Mouse (Mus musculus): ENCODE measurements around the gene Lrrfip1. TPM values are rescaled to one million over a fixed set of nuclear protein-coding genes. Genes with fewer than 3 reads are reported as not detected.

Gene Lrrfip1
- polyA plus RNA-seq, 1 experiment from 2014 or later = 79.0 TPM

- Histone ChIP-seq H3K27ac (replicated peaks) (no peak overlapping the region), H3K9me3 (ENCODE audit: control insufficient read depth, low read length) (no peaks in the 10 kb centered on the region), H3K27me3 (ENCODE audit: control insufficient read depth, insufficient read depth, low read length) (no peaks in the 10 kb centered on the region), H3K9ac (ENCODE audit: low read length) (no peak overlapping the region), H3K4me2 (replicated peaks; ENCODE audit: low read depth) (no peak overlapping the region), H3K36me3 (ENCODE audit: control insufficient read depth, insufficient read depth, low read length) (no peaks in the 10 kb centered on the region), H3K4me3 (ENCODE audit: low read depth, low read length) (no peak overlapping the region), H3K4me1 (replicated peaks; ENCODE audit: control insufficient read depth, insufficient read depth) (no peaks in the 10 kb centered on the region)
- WGBS = 31% methylated on average over 7 of the region's 7 CpGs
- DNase-seq (ENCODE audit: low spot score) (peak; percentile 67), ATAC-seq (ENCODE audit: low FRiP score, low TSS enrichment) (peak; percentile 79)
- peak; percentile 90 for TF ChIP-seq CTCF (IDR thresholded peaks at IDR 0.05; ENCODE audit: low read depth)
- TF ChIP-seq EP300 (optimal IDR thresholded peaks at IDR 0.05) = no peak
Measured at GRCm38 (mm10) chr1:90956245-90957096, 42.1 kb upstream of the Lrrfip1 start.

- no peak for ATAC-seq (ENCODE audit: low FRiP score, low TSS enrichment)
- WGBS = 34% methylated on average over 4 of the region's 4 CpGs
Measured at GRCm38 (mm10) chr1:90962526-90962925, 36.0 kb upstream of the Lrrfip1 start.

GRCm38 (mm10) chr1:90962994-90963393 lies 35.5 kb upstream of the Lrrfip1 start:
- ATAC-seq (ENCODE audit: low FRiP score, low TSS enrichment) (peak; percentile 87), DNase-seq (ENCODE audit: low spot score) (peak; percentile 75)
- Histone ChIP-seq H3K27ac (replicated peaks) (no peak overlapping the region), H3K4me3 (ENCODE audit: low read depth, low read length) (no peak overlapping the region), H3K9ac (ENCODE audit: low read length) (no peak overlapping the region), H3K36me3 (ENCODE audit: control insufficient read depth, insufficient read depth, low read length) (no peaks in the 10 kb centered on the region), H3K9me3 (ENCODE audit: control insufficient read depth, low read length) (no peaks in the 10 kb centered on the region), H3K4me2 (replicated peaks; ENCODE audit: low read depth) (no peak overlapping the region), H3K4me1 (replicated peaks; ENCODE audit: control insufficient read depth, insufficient read depth) (0 out of 2 replicates have a peak, but pooled peaks cover 4% of the 10 kb centered on the region), H3K27me3 (ENCODE audit: control insufficient read depth, insufficient read depth, low read length) (no peaks in the 10 kb centered on the region)
- WGBS = 2% methylated on average over 3 of the region's 3 CpGs
- TF ChIP-seq EP300 (optimal IDR thresholded peaks at IDR 0.05) = no peak
- no peak for TF ChIP-seq CTCF (IDR thresholded peaks at IDR 0.05; ENCODE audit: low read depth)

More at GRCm38 (mm10) chr1:90962526-90962925, 36.0 kb upstream of the Lrrfip1 start:
- no peaks in the 10 kb centered on the region for H3K36me3 ChIP-seq (ENCODE audit: control insufficient read depth, insufficient read depth, low read length)
- H3K4me2 ChIP-seq (replicated peaks; ENCODE audit: low read depth) = no peak overlapping the region
- no peaks in the 10 kb centered on the region for H3K27me3 ChIP-seq (ENCODE audit: control insufficient read depth, insufficient read depth, low read length)
- H3K4me3 ChIP-seq (ENCODE audit: low read depth, low read length) = no peak overlapping the region
- no peak for TF ChIP-seq CTCF (IDR thresholded peaks at IDR 0.05; ENCODE audit: low read depth)
- no peak for TF ChIP-seq EP300 (optimal IDR thresholded peaks at IDR 0.05)
- no peaks in the 10 kb centered on the region for H3K9me3 ChIP-seq (ENCODE audit: control insufficient read depth, low read length)
- H3K9ac ChIP-seq (ENCODE audit: low read length) = no peak overlapping the region
- H3K4me1 ChIP-seq (replicated peaks; ENCODE audit: control insufficient read depth, insufficient read depth) = 0 out of 2 replicates have a peak, but pooled peaks cover 4% of the 10 kb centered on the region
- DNase-seq (ENCODE audit: low spot score) = no peak
- no peak overlapping the region for H3K27ac ChIP-seq (replicated peaks)

GRCm38 (mm10) chr1:90967583-90967982 lies 31.0 kb upstream of the Lrrfip1 start:
- 44% methylated on average over 7 of the region's 7 CpGs for WGBS
- peak; percentile 19; the same call in 1 of the 2 replicates for ATAC-seq (ENCODE audit: low FRiP score, low TSS enrichment)
- Histone ChIP-seq H3K36me3 (ENCODE audit: control insufficient read depth, insufficient read depth, low read length) (no peaks in the 10 kb centered on the region), H3K4me1 (replicated peaks; ENCODE audit: control insufficient read depth, insufficient read depth) (0 out of 2 replicates have a peak, but pooled peaks cover 6% of the 10 kb centered on the region), H3K4me2 (replicated peaks; ENCODE audit: low read depth) (peak overlapping the region; percentile 32), H3K4me3 (ENCODE audit: low read depth, low read length) (no peak overlapping the region), H3K9me3 (ENCODE audit: control insufficient read depth, low read length) (no peaks in the 10 kb centered on the region), H3K9ac (ENCODE audit: low read length) (no peak overlapping the region), H3K27ac (replicated peaks) (0 out of 2 replicates have a peak overlapping the region, but pooled peaks have one; percentile 18), H3K27me3 (ENCODE audit: control insufficient read depth, insufficient read depth, low read length) (no peaks in the 10 kb centered on the region)
- DNase-seq (ENCODE audit: low spot score) = peak; percentile 73
- TF ChIP-seq CTCF (IDR thresholded peaks at IDR 0.05; ENCODE audit: low read depth) (no peak), EP300 (optimal IDR thresholded peaks at IDR 0.05) (no peak)

DNA sequence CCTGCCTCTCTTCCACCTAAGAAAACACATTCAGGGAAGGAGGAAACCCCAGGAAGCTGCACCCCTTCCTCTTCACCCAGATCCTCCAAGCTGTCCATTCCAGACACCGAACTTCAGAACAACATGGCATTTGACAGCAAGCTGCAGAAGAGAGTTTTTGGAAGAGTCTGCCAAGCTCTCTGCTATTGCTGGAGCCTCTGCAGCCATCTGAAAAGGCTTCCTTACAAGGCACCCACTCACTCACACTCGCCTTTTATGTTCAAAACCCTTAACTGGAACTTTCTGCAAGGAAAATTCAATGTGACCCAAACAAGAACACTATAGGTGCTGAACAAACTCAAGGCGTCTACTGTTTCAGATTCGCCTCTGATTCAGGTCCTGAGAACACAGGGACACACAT lies 29.9 kb upstream of the Lrrfip1 start:
- H3K4me3 ChIP-seq (ENCODE audit: low read depth, low read length) = no peak overlapping the region
- no peaks in the 10 kb centered on the region for H3K9me3 ChIP-seq (ENCODE audit: control insufficient read depth, low read length)
- H3K27ac ChIP-seq (replicated peaks) = no peak overlapping the region; the same call in 1 of the 2 replicates
- peaks cover 5% of the 10 kb centered on the region; the same call in 1 of the 2 replicates for H3K4me1 ChIP-seq (replicated peaks; ENCODE audit: control insufficient read depth, insufficient read depth)
- no peaks in the 10 kb centered on the region for H3K27me3 ChIP-seq (ENCODE audit: control insufficient read depth, insufficient read depth, low read length)
- TF ChIP-seq EP300 (optimal IDR thresholded peaks at IDR 0.05) (no peak), CTCF (IDR thresholded peaks at IDR 0.05; ENCODE audit: low read depth) (no peak)
- H3K36me3 ChIP-seq (ENCODE audit: control insufficient read depth, insufficient read depth, low read length) = no peaks in the 10 kb centered on the region
- ATAC-seq (ENCODE audit: low FRiP score, low TSS enrichment) = no peak
- peak overlapping the region; percentile 56; the same call in 1 of the 2 replicates for H3K4me2 ChIP-seq (replicated peaks; ENCODE audit: low read depth)
- 61% methylated on average over 4 of the region's 4 CpGs for WGBS
- DNase-seq (ENCODE audit: low spot score) = no peak
- H3K9ac ChIP-seq (ENCODE audit: low read length) = no peak overlapping the region

- peak within 1 kb of the TSS; percentile 72 for H3K27ac ChIP-seq (replicated peaks)
- peak within 1 kb of the TSS; percentile 36; the same call in 1 of the 2 replicates for H3K9ac ChIP-seq (ENCODE audit: low read length)
- DNase-seq (ENCODE audit: low spot score) (peak; percentile 82), ATAC-seq (ENCODE audit: low FRiP score, low TSS enrichment) (peak; percentile 74)
- peak within 1 kb of the TSS; percentile 16 for H3K4me3 ChIP-seq (ENCODE audit: low read depth, low read length)
- peaks cover 4% of the 10 kb centered on the region; the same call in 1 of the 2 replicates for H3K4me1 ChIP-seq (replicated peaks; ENCODE audit: control insufficient read depth, insufficient read depth)
- H3K27me3 ChIP-seq (ENCODE audit: control insufficient read depth, insufficient read depth, low read length) = no peaks in the 10 kb centered on the region
- peak within 1 kb of the TSS; percentile 56 for H3K4me2 ChIP-seq (replicated peaks; ENCODE audit: low read depth)
- H3K9me3 ChIP-seq (ENCODE audit: control insufficient read depth, low read length) = no peaks in the 10 kb centered on the region
- TF ChIP-seq CTCF (IDR thresholded peaks at IDR 0.05; ENCODE audit: low read depth) = no peak
- TF ChIP-seq EP300 (optimal IDR thresholded peaks at IDR 0.05) = no peak
- H3K36me3 ChIP-seq (ENCODE audit: control insufficient read depth, insufficient read depth, low read length) = no peaks in the 10 kb centered on the region
- WGBS = 13% methylated on average over 9 of the region's 9 CpGs
Measured at GRCm38 (mm10) chr1:90969347-90969784, 29.2 kb upstream of the Lrrfip1 start, which contains the start of gene Rab17. Rab17 (minus strand) TSS chr1:90969661.

Data from stomach, postnatal 0 days (tissue).